17 mouse cellular contexts compared by ENCODE assay signal in genomic region chr15:93521088-93521786, GRCm38 (mm10).
DNase-seq lines count a peak whose midpoint lies in the region; ATAC-seq and TF ChIP-seq lines count a peak whose summit lies in the region.
"Had no signal": no experiment of that assay in that cellular context is flagged by ENCODE, and none has a peak within 500 bp of the region (broad histone marks: within the 10 kb centered on the region; RNA-seq: fewer than 3 reads in every experiment).

No protein-coding gene starts in this region.

- H3K9ac ChIP-seq in lung, postnatal 0 days (replicated peaks; ENCODE audit: low read depth), result no peak overlapping the region
- H3K9ac ChIP-seq in limb, embryonic 13.5 days, result no peak overlapping the region
- H3K9ac ChIP-seq: lung, embryonic 15.5 days had no signal

- H3K4me1 ChIP-seq in lung, postnatal 0 days (ENCODE audit: insufficient read depth, low read depth, low read length), result peaks cover 15% of the 10 kb centered on the region; the same call in 1 of the 2 replicates
- peaks cover 66% of the 10 kb centered on the region for H3K4me1 ChIP-seq in heart, embryonic 10.5 days
- peaks cover 64% of the 10 kb centered on the region for H3K4me1 ChIP-seq in limb, embryonic 13.5 days

- no peak overlapping the region for H3K4me2 ChIP-seq in lung, postnatal 0 days (replicated peaks; ENCODE audit: low read depth, low read length)
- H3K4me2 ChIP-seq in limb, embryonic 13.5 days (replicated peaks), result peak overlapping the region; percentile 95

- WGBS in lung, postnatal 0 days, result 56% methylated on average over 11 of the region's 11 CpGs
- WGBS in heart, embryonic 10.5 days, result 17% methylated on average over 11 of the region's 11 CpGs
- 50% methylated on average over 11 of the region's 11 CpGs for WGBS in limb, embryonic 13.5 days

- peak overlapping the region; percentile 88 for H3K27ac ChIP-seq in gastrocnemius, adult 2 months
- H3K27ac ChIP-seq in lung, postnatal 0 days (ENCODE audit: low read length), result peak overlapping the region; percentile 55
- peak overlapping the region; percentile 97 for H3K27ac ChIP-seq in heart, embryonic 10.5 days
- H3K27ac ChIP-seq in limb, embryonic 13.5 days, result no peak overlapping the region
- H3K27ac ChIP-seq: hindbrain, postnatal 0 days; midbrain, embryonic 10.5 days had no signal

- ATAC-seq in lung, postnatal 0 days, result no peak
- no peak for ATAC-seq in limb, embryonic 13.5 days (ENCODE audit: low FRiP score, low read depth)
- no peak for ATAC-seq in erythroblast, adult 5-6 weeks (replicated peaks; ENCODE audit: low FRiP score, poor library complexity, severe bottlenecking)
- ATAC-seq: hindbrain, postnatal 0 days had no signal

- no peak overlapping the region for H3K4me3 ChIP-seq in gastrocnemius, adult 2 months
- H3K4me3 ChIP-seq in lung, postnatal 0 days (ENCODE audit: low read depth, low read length), result no peak overlapping the region
- peak overlapping the region; percentile 12; the same call in 1 of the 2 replicates for H3K4me3 ChIP-seq in heart, embryonic 10.5 days
- no peak overlapping the region for H3K4me3 ChIP-seq in limb, embryonic 13.5 days
- H3K4me3 ChIP-seq: midbrain, embryonic 10.5 days; myocyte had no signal

- intact Hi-C loops in gastrocnemius, adult 2 months (cut with DNase I), result no loop called here
- intact Hi-C loops in gastrocnemius, postnatal 36 days (cut with DNase I), result no loop called here

- no peaks in the 10 kb centered on the region for H3K27me3 ChIP-seq in lung, postnatal 0 days (replicated peaks; ENCODE audit: insufficient read depth, low read length)
- H3K27me3 ChIP-seq in heart, embryonic 10.5 days (ENCODE audit: insufficient read depth, poor library complexity, severe bottlenecking), result no peaks in the 10 kb centered on the region
- no peaks in the 10 kb centered on the region; the same call in 1 of the 2 replicates for H3K27me3 ChIP-seq in limb, embryonic 13.5 days
- H3K27me3 ChIP-seq: lung, embryonic 15.5 days had no signal

- H3K9me3 ChIP-seq in lung, postnatal 0 days (ENCODE audit: low read length), result no peaks in the 10 kb centered on the region
- no peaks in the 10 kb centered on the region for H3K9me3 ChIP-seq in heart, embryonic 10.5 days
- H3K9me3 ChIP-seq in limb, embryonic 13.5 days, result no peaks in the 10 kb centered on the region
- H3K9me3 ChIP-seq: lung, embryonic 15.5 days; midbrain, embryonic 10.5 days had no signal

- DNase-seq in gastrocnemius, adult 2 months, result no peak
- DNase-seq in gastrocnemius, postnatal 36 days, result no peak
- no peak for DNase-seq in lung, postnatal 0 days (ENCODE audit: low spot score)
- no peak for DNase-seq in lung, postnatal 14 days
- no peak for DNase-seq in heart, embryonic 10.5 days (ENCODE audit: low spot score)
- DNase-seq in urinary bladder, postnatal 14 days (ENCODE audit: low spot score), result no peak
- DNase-seq: adrenal gland, postnatal 14 days; cerebellum, postnatal 10 days; kidney, adult 9 months; layer of hippocampus, adult 9-11 months; right cerebral cortex, postnatal 14 days had no signal

- no peak for TF ChIP-seq CTCF in gastrocnemius, adult 2 months (IDR thresholded peaks at IDR 0.05)
- TF ChIP-seq CTCF in lung, postnatal 0 days (IDR thresholded peaks at IDR 0.05), result no peak

- H3K36me3 ChIP-seq in lung, postnatal 0 days (ENCODE audit: insufficient read depth, low read length), result no peaks in the 10 kb centered on the region
- H3K36me3 ChIP-seq in heart, embryonic 10.5 days, result no peaks in the 10 kb centered on the region
- 0 out of 2 replicates have a peak, but pooled peaks cover 4% of the 10 kb centered on the region for H3K36me3 ChIP-seq in limb, embryonic 13.5 days
- H3K36me3 ChIP-seq: lung, embryonic 15.5 days; midbrain, embryonic 10.5 days had no signal

- TF ChIP-seq EP300 in lung, postnatal 0 days (IDR thresholded peaks at IDR 0.05), result no peak
